Mouse (Mus musculus) urinary bladder, postnatal 4 days (tissue): ENCODE data around the gene Farsa.
A peak's percentile ranks its signal among the peaks of the same experiment; 100 is the strongest.
"Not testable (repeated sequence)": the region's sequence is repeated elsewhere in the genome, so short reads cannot be mapped to it uniquely, and the experiment has no call there.

Experiments
- DNase-seq, 2 experiments: peaks; one replicate each; pipeline ENCODE4 v3.0.0; 2021 to 2022; ENCODE audit warnings: low spot score in 2 of 2

Gene Farsa

DNA sequence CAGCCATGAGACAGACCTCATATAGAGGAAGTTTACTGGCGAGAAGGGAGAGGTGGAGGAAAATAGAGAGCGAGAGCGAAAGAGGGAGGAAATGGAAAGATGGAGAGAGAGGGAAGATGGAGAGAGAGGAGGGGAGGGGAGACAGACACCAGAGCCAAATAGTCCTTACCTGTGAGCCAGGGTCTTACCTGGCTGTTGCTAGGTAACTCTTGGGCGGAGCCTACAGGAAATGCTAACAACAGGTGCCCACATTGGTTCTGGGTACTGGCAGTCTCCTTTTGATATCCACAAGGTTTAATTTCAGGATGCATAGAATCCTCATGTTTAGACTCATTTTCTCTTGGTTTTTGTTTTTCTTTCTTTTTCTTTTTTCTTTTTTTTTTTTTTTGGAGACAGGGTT, 16.2 kb downstream of the Farsa start:
- no peak for DNase-seq

DNA sequence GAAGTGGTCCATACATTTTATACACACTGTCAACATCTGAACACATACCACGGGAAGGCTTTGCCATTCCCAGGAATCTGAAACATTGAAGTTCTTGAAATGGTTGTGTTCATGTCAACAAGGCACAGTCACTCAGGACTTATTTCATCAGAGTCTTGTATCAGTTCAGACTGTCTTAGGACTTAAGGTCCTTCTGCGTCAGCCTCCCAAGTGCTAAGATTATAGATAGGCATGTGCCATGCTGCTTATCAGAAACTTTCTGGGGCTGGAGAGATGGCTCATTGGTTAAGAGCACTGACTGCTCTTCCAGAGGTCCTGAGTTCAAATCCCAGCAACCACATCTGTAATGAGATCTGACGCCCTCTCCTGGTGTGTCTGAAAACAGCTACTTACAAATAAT, 17.6 kb downstream of the Farsa start:
- no peak for DNase-seq

DNA sequence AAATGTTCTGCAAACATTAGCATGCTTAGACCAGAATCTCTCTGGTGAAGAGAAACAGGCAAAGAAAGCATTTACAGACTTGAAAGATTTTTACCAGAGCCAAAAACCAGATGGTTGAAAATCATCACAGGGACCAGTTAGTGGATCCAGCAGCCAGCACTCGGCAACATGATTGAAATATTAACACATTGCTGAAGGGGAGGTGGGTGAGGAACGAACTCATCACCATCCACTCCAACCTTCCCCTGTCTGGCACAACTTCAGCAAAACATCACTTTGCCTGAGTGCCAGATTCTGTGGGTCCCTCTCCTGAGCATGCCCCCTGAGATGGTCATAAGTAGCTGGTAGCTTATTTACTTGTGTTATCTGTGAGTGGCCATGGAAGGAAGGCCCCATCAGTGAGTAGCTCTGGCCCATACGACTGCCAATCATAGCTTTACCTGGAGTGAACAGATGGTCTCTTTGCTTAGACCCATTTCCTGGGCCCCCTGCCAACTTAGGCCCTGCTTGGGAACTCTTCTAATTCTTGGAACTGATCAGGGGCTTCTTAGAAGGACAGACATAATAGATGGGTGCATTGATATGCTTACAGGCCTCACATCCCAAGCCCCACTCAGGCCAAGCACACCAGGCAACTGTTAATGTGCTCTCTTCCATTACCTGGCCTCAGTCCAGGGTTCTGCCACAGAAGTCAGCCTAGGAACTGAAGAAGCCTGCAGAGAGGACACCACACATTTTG, 20.7 kb downstream of the Farsa start:
- DNase-seq, result no peak

DNA sequence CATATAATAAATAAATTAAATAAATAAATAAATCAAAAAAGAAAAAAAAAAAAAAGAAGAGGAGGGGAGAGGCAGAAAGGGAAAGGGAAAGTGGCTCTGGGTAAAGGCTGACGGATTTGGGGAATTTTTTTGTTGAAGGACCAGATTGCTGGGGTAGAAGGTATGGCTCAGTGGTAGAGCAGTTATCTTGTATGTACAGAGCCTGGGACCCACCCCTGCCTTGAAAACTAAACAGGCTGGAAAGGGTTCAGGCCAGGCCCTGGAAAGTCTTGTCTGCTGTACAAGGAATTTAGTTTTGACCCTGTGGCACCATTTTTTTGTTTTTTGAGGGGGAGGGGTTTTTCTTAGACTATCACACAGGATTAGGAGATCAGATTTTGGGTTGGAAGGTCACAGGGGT, 22.1 kb downstream of the Farsa start:
- DNase-seq, result no peak

DNA sequence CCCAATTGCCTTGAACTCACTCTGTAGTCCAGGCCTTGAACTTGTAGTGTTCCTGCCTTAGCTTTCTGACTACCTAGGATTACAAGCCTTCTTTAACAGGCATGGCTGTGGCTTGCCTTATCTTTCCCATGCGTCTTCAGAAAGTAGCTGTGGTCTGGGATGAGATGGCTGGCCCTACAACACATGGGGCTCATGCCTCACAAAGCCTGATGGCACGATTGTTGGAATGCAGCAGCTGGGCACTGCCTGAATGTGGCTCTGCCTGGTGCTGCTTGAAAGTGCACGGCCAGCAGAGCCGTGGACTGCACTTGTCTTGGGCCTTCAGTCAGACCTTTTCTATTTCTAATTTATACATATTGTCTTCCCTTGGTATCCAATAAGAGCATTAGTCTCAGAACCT, 27.9 kb downstream of the Farsa start:
- no peak for DNase-seq

DNA sequence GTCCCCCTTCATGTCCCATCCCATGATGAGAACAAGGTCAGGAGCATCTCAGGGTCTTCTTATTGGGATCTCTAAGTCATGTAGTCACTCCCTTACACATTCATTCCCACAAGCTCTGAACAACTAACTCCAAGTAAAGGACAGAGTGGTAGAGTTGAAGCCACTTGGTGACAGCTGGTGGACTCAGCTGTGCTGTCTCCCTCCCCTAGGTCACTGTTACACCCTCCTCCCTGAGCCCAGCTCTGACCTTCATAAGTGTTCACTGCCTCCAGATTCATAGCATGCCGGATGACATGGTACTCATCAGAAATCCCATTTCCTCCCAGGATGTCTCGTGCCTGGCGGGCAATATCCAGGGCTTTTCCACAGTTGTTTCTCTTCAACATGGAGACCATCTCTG, 31.5 kb downstream of the Farsa start:
- DNase-seq, result no peak

DNA sequence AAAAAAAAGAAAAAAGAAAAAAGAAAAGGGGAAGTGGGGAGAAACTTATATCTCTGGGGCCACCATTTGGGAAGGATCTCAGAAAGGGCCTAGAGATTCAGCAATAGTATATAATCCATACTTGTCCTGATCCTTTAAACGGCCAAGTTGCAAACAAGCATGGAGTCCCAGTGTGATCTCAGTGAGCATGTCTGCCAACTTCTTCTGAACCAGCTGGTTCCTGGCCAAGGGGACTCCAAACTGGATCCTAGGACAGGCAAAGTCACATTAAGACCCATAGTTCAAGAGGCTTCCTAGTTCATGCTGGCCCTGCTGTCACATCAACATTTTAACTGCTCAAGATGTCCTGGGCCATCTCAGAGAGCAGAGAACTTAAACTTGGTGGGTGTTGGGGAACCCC, 32.4 kb downstream of the Farsa start:
- no peak for DNase-seq

DNA sequence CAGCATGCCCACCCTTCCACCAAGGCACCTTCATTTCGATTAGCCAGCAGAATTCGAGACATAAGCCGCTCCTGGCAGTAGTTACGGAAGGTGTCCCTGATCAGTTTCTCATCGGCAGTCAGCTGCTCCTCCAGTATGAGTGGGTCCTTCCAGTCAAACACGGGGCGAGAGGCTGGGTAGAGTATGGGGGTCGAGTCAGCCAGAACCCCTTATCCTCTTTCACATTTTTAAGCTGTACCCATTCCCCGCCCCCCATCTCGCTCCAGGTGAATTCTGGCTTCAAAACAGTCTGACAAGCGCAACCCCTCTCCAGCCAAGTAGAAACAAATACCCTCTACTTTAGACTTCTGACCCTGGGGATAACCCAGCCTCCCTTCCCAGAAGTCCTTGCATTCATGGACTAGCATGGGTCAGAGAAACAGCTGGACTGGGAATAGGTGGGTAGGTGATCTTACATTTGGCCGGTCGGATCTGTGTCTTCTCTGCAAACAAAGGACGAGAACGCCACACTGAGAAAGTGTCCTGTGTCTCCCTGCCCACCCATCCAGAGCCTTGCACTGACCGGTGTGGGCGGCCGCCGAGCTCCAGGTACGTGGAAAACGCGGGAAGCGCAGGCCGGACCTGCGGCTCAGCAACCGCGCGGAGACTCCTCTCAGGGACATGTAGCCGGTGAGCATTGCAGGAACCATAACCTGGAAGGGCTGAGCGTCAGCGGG, 36.4 kb downstream of the Farsa start:
- no peak for DNase-seq

DNA sequence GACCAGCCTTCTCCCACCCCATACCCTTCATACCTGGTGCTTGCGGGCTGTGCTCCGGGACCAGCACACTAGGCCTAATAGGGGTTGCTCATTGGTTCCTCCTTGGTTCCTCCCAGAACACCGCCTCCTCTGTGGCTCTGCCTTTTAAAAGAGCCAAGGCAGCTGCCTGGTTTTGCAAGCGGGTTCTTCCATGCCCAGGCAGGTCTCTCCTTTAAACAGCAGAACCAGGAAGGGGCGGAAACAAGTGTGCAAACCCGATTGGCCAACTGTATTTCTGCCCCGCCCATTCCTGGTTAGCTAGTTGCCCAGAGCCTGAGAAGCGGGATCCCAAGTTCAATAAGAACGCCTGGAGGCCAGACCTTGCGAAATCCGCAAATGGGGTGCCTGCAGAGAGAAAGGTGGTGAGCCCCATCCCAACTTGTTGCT, 36.9 kb downstream of the Farsa start, which contains the start of gene Gcdh:
Gene Gcdh, minus strand, starts transcription at position 213 of the 426 bp plus-strand sequence.
- DNase-seq, result peak; percentile 86 to 88

DNA sequence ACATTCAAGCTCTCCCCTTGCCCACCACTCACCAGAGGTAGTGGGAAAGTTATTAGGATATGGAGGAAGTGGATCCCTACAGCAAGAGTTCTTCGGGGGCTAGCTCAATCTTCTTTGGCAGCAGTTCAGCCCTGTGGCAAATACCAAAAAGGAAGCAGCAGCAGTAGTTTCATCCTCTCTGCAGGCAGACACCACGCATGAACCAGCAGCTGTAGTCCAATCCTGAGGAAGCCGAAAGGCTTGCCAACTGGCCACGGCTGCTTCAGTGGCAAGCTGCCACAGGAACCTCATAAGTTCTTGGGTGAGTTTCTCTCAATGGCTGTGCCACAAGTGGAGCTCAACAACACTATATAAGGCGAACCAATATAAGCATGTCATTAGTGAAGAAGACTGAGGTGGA, 39.2 kb downstream of the Farsa start:
- DNase-seq, result no peak

DNA sequence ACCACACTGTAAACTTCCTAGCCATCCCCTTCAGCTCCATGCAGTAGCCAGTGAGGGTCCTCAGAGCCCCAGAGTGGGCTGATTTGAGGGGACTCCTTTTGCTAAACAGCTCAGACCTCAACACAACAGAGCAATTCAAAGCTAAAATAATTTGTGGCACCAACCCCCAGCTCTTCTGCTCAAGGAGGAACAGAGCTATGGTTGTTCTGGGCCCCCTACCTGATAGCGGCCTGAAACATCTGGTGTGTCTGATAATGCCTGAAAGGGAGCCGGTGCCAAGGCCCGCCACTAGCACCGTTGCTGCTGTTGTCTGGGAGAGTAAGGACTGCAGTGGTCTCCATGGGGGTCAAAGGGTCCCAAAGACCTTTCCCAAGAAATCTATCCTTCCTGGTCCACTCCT, 44.3 kb downstream of the Farsa start:
- no peak for DNase-seq

DNA sequence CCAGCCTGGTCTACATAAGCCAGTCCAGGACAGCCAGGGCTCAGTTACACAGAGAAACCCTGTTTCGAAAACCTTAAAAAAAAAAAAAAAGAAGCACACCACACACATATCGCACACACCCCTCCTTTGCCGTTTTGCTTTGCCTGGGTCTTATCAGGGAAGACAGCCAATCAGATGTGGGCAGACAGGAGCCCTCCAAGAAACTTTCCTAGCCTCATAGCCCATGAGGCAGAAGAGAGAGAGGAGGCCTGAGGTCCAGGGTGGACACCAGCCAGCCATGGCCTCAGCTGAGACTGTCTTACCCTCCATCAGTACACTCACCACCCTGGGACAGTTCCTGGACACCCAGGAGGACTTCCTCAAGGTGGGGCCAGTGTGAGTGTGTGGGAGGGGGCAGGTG, 45.0 kb downstream of the Farsa start, which contains the start of gene Klf1:
Gene Klf1, plus strand, starts transcription at position 177 of the 400 bp plus-strand sequence.
- DNase-seq, result no peak

DNA sequence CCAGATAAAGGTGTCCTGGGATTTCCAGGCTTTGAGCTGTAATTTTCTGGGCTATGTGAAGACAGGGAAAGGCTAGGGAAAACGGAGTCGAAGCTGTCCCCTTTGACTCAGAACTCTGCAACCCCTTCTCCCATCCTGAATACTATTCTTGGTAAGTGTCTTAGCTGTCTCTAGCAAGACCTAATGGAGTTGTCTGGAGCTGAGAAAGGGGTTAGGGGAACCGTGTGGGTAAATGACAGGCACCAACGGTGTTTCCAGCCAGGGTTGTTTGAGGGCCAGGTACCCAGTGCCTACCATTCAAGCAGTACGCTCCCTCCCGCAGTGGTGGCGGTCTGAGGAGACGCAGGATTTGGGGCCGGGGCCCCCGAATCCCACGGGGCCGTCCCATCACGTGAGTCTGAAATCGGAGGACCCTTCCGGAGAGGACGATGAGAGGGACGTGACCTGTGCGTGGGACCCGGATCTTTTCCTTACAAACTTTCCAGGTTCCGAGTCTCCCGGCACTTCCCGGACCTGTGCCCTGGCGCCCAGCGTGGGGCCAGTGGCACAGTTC, 45.7 kb downstream of the Farsa start:
- DNase-seq, result no peak

DNA sequence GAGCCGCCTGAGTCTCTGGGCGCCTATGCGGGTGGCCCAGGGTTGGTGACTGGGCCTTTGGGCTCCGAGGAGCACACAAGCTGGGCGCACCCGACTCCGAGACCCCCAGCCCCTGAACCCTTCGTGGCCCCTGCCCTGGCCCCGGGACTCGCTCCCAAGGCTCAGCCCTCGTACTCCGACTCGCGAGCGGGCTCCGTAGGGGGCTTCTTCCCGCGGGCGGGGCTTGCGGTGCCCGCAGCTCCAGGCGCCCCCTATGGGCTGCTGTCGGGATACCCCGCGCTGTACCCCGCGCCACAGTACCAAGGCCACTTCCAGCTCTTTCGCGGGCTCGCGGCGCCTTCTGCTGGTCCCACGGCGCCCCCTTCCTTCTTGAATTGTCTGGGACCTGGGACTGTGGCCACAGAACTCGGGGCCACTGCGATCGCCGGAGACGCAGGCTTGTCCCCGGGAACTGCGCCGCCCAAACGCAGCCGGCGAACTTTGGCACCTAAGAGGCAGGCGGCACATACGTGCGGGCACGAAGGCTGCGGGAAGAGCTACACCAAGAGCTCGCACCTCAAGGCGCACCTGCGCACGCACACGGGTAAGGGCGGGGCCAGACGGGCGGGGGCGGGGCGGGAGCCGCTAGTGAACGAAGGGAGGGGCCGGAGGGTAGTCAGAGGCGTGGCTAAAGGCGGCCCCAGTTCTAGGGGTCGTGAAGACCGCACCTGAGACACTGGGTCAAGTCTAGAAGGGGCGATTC, 46.3 kb downstream of the Farsa start:
- peak; percentile 87 to 92 for DNase-seq

DNA sequence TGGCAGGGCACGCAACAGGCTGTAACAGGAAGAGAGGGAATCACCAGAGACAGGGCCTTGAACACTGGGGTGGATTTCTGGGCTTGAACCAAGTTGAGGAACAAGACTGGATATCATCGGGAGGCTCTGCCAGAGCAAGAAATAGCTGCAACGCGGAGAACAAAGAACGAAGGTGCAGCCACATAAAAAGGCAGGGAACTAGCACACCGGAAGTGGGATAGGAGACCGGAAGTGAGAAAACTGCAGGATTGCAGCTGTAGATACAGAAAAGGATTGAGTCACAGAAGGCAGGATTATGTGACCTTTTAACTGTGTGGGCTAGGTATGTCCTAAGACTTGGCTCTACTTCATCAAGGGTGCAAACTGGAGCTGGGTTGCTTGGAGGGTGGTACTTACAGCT, 47.6 kb downstream of the Farsa start:
- DNase-seq, result no peak

DNA sequence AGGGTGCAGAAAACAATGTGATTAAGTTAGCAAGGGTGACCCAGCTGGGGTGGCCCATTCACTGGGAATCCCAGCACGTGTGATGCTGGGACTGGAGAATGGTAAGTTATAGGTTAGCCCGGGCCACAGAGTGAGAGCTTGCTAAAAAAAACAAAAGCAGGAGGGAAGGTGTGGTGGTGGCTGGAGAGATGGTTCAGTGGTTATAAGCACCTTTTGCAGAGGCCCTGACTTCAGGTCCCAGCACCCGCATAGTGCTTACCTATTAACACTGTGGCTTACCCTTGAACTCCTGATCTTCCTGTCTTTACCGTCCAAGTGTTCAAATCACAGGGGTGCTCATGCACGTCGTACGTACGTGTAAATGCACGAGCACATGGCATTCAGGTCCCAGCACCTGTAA, 50.2 kb downstream of the Farsa start:
- DNase-seq, result no peak

DNA sequence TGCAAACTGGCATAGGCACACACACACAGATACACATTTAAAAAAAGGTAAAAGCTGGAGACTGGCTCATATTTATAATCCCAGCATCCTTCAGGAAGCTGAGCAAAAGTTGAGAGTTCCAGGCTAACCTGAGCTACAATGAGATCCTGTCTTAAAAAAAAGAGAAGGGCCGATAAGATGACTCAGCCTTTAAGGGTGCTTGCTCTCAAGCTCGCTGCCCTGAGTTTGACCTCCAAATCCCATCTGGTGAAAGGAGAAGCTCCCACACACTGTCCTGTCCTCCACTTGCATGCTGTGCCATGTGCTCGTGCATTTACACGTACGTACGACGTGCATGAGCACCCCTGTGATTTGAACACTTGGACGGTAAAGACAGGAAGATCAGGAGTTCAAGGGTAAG, 50.7 kb downstream of the Farsa start:
- no peak for DNase-seq

DNA sequence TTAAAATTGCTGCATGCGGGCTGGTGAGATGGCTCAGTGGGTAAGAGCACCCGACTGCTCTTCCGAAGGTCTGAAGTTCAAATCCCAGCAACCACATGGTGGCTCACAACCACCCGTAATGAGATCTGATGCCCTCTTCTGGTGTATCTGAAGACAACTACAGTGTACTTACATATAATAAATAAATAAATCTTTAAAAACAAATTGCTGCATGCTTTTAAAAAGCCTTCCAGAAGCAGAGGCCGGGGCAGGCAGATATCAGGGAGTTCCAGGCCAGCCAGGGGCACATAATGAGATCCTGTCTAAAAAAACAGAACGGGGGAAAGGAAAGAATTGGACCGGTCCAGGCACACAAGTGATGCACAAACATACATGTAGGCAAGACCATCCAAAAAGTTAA, 51.2 kb downstream of the Farsa start:
- not testable (repeated sequence) for DNase-seq

DNA sequence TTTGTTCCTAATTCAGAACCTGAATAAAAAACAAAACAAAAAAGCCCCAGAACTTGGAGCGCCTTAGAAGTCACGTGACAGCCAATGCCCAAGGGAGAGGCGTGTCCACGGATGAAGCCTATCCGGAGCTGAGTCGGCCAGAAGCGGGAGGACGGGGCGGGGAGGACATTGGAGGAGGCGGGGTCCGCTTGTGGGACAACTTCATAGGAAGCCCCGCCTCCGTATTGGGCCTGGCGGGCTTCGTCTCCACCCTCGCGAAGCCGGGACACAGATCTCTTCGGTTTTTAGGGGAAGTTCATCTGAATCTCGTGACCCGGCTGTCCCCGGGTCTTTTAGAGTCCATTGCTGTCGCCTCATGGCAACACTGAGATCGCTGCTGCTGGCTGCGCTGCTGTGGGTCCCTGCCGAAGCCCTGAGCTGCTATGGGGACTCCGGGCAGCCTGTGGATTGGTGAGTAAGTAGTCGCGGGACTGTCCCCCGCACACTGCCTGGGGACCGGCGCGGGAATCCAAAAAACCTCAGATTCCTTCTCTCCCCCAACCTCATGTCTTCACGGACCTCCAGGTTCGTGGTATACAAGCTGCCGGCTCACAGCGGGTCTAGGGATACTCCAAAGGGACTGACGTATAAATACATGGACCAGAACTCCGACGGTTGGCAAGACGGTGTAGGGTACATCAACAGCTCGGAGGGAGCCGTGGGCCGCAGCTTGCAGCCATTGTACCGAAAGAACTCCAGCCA, 51.8 kb downstream of the Farsa start, which contains the start of gene Dnase2a:
Gene Dnase2a, plus strand, starts transcription at position 140 of the 741 bp plus-strand sequence.
- DNase-seq, result peak; percentile 93 to 96

DNA sequence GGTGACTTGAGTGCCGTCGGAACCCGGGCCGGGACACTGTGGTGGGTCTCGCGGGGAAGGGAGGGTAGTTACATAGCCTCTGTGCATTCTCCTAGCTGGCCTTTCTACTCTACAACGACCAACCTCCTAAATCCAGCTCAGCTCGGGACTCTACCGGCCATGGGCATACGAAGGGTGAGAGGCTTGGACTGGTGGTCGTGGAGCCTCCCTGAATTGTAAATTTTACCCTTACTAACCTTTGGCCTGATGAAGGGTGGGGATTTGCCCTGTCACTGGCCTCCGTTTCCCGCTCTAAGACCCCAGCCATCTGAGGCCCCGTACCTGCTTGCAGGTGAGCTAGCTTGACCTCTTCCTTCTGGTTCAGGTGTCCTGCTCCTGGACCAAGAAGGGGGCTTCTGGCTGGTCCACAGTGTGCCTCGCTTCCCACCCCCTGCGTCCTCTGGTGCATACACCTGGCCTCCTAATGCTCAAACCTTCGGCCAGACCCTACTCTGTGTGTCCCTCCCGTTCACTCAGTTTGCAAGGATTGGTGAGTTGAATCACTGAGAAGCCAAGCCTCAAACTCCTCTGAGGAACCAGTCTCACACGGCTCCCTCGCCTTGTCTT, 52.5 kb downstream of the Farsa start:
- DNase-seq, result no peak

DNA sequence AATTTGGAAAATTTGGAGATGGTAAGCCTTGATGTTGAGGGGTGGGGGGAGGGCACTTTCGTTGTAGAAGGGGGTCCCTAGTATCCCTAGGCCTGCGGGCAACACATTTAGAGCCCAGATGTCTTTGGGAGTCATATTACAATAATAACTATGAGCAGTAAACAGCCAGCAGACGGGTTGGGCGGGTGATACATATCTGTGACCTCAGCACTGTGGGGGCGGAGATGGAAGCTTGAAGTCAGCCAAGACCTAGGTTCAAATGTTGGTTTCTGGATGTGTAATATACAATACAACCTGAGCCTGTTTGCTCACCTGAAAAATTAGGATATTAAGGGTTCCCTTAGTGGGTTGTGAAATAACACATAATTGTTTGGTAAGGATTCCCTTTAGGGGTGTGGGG, 53.2 kb downstream of the Farsa start:
- DNase-seq, result no peak
